Mouse (Mus musculus): ENCODE results near the gene Hoxa10. TPM values are rescaled to one million over a fixed set of nuclear protein-coding genes. Genes with fewer than 3 reads are reported as not detected.
A peak's percentile ranks its signal among the peaks of the same experiment; 100 is the strongest.

The Hoxa10 gene
- polyA plus RNA-seq, 1 experiment from 2014 or later, result 7.8 TPM

DNA sequence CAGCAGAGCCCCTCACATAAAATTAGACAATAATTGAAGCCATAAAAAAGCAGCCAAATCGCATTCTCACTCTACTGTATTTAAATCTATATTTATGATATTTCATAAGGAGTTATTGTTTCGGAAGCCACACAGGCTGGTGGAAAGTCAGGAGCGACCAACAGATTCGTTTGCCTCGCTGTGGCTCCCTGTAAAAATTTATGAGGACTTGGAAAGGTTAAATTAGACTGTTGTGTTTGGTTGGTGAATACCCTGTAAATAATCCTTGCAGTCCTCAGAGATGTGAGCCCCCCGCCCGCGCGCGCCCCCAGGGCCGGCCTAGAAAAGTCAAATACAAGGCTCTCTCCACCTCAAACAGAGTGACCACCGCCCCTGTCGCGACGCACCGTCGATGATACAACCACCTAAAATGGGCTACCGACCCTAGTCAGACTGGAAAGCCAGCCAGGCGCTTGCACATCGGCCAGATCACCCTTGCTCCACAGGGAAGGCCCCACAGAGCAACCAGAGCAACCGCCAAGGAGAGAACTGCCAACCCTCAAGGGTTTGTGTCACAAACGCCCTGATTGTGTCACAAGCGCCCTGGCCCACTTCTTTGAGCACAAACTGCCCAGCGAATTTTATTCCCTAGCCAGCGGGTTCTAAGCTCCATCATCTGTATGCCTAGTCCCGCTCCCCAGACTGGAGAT, 13.9 kb downstream of the Hoxa10 start:
- H3K27ac ChIP-seq (ENCODE audit: low read depth, low read length), result no peak overlapping the region
- H3K4me2 ChIP-seq (replicated peaks; ENCODE audit: low read depth), result peak overlapping the region; percentile 50
- no peak for ATAC-seq
- 4% methylated on average over 26 of the region's 26 CpGs for WGBS
- no peaks in the 10 kb centered on the region for H3K9me3 ChIP-seq (ENCODE audit: control insufficient read depth)
- H3K9ac ChIP-seq (ENCODE audit: low read depth, low read length), result no peak overlapping the region
- peak overlapping the region; percentile 32 for H3K4me3 ChIP-seq (ENCODE audit: low read depth, low read length)
- no peaks in the 10 kb centered on the region; the same call in 1 of the 2 replicates for H3K4me1 ChIP-seq (replicated peaks; ENCODE audit: control insufficient read depth, insufficient read depth, low read length)
- peaks cover 95% of the 10 kb centered on the region for H3K27me3 ChIP-seq (replicated peaks; ENCODE audit: control insufficient read depth, insufficient read depth, low read length)
- no peak for TF ChIP-seq CTCF (IDR thresholded peaks at IDR 0.05; ENCODE audit: low read depth)
- no peaks in the 10 kb centered on the region for H3K36me3 ChIP-seq (ENCODE audit: control insufficient read depth, insufficient read depth)

DNA sequence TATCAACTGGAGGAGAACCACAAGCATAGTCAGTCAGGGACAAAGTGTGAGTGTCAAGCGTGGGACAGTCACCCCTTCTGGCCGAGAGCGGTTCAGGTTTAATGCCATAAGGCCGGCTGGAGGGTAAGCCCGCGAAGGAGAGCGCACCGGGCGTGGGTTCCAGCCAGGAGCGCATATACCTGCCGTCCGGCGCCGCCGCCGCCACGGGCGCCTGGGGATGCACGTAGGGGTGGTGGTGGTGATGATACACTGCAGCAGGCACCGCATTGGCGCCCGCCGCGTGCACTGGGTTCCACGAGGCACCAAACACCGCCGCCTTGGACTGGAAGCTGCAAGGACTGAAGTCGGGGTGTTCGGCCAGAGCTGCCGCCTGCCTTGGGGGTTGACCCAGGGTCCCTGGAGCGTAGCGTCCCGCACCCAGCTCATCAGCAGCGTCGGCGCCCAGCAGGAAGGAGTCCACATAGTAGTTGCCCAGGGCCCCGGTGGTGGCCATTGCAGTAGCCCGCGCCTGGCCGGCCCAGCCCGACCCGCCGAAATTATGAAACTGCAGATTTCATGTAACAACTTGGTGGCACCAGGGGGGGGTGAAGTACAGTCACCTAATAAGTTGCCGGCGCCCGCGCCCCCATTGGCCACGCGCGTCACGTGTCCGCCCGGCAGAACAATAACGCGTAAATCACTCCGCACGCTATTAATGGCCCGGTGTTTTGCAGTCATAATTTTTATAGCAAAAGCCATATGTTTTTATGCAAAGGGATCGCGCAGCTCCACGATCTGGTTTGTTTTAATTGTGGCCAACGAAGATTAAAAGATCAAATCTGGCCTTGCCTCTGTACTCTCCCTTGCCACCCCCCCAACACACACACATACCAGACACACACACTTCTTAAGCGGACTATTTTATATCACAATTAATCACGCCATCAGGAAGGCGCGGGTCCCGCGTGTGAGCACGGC, 14.8 kb downstream of the Hoxa10 start:
- Histone ChIP-seq H3K36me3 (ENCODE audit: control insufficient read depth, insufficient read depth) (no peaks in the 10 kb centered on the region), H3K27me3 (replicated peaks; ENCODE audit: control insufficient read depth, insufficient read depth, low read length) (peaks cover 96% of the 10 kb centered on the region), H3K9ac (ENCODE audit: low read depth, low read length) (no peak overlapping the region), H3K27ac (ENCODE audit: low read depth, low read length) (no peak overlapping the region), H3K4me1 (replicated peaks; ENCODE audit: control insufficient read depth, insufficient read depth, low read length) (no peaks in the 10 kb centered on the region; the same call in 1 of the 2 replicates), H3K4me2 (replicated peaks; ENCODE audit: low read depth) (peak overlapping the region; percentile 50), H3K9me3 (ENCODE audit: control insufficient read depth) (no peaks in the 10 kb centered on the region), H3K4me3 (ENCODE audit: low read depth, low read length) (peak overlapping the region; percentile 32)
- no peak; the same call in 1 of the 2 replicates for ATAC-seq
- TF ChIP-seq CTCF (IDR thresholded peaks at IDR 0.05; ENCODE audit: low read depth), result no peak
- 2% methylated on average over 69 of the region's 69 CpGs for WGBS

DNA sequence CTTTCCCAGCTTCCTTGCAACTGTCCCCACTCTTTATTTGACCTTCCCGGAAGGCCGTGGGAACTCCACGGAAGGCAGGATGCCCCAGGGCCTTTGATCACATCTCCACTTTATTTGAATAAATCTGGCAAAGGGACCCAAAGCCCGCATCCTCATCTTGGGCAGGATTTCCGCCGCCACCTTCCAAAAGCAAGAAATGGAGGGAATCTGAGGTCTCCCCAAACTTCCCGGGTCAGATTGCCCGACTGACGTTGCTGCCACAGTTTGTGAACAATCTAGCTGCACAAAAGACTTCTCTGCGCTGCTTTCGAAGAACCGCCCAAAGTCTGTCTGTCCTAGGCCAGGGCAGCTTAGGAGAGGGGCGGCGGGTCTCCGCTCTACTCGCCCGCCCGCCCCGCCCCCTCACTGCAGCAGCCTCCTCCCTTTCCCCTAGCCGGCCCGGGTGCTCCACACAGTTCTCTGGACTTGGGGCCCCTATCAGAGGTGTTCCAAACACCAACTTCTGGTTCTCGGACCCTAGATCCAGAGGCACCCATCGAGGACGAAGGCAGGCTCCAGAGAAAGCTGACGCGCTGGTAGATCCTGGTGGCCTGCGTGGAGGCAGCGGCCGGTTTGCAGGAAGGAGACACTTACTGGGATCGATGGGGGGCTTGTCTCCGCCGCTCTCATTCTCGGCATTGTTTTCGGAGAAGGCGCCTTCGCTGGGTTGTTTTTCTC, 15.6 kb downstream of the Hoxa10 start:
- WGBS, result 3% methylated on average over 36 of the region's 36 CpGs
- no peaks in the 10 kb centered on the region; the same call in 1 of the 2 replicates for H3K4me1 ChIP-seq (replicated peaks; ENCODE audit: control insufficient read depth, insufficient read depth, low read length)
- peak overlapping the region; percentile 32 for H3K4me3 ChIP-seq (ENCODE audit: low read depth, low read length)
- no peaks in the 10 kb centered on the region for H3K9me3 ChIP-seq (ENCODE audit: control insufficient read depth)
- H3K4me2 ChIP-seq (replicated peaks; ENCODE audit: low read depth), result peak overlapping the region; percentile 50
- no peaks in the 10 kb centered on the region for H3K36me3 ChIP-seq (ENCODE audit: control insufficient read depth, insufficient read depth)
- H3K9ac ChIP-seq (ENCODE audit: low read depth, low read length), result peak overlapping the region; percentile 26; the same call in 1 of the 2 replicates
- ATAC-seq, result no peak
- peaks cover 96% of the 10 kb centered on the region for H3K27me3 ChIP-seq (replicated peaks; ENCODE audit: control insufficient read depth, insufficient read depth, low read length)
- no peak overlapping the region for H3K27ac ChIP-seq (ENCODE audit: low read depth, low read length)
- TF ChIP-seq CTCF (IDR thresholded peaks at IDR 0.05; ENCODE audit: low read depth), result no peak

DNA sequence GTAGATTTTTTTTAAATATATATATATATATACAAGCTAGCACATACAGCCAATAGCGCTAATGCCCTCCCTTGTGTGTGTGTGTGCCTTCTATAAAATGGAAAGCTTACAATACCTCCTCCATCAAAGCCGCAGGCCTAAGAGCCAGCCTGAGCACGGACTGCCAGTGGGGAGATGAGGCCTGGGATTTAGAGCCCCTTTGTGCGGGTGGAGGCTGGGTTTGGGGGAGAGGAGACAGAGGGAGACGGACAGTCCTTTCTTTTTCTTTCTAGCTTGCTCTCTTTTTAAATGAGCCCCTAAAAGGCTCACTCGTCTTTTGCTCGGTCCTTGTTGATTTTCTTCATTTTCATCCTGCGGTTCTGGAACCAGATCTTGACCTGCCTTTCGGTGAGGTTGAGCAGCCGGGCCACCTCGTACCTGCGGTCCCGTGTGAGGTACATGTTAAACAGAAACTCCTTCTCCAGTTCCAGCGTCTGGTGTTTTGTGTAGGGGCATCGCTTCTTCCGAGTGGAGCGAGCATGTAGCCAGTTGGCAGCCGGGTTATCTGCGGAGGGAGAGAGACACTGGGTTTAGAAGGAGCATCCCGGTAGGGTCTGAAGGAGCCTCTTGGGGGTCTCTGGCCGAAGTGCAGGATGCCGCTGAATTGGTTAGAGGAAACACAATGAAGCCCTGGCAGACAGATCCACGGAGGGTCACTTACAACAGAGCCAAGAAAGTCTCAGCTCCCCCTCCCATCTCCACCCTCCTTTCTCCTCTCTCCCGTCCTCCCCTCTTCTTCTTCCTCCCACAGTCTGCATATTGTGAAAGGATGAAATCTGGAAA, 16.5 kb downstream of the Hoxa10 start:
- Histone ChIP-seq H3K27me3 (replicated peaks; ENCODE audit: control insufficient read depth, insufficient read depth, low read length) (peaks cover 94% of the 10 kb centered on the region), H3K4me2 (replicated peaks; ENCODE audit: low read depth) (peak overlapping the region; percentile 50; the same call in 1 of the 2 replicates), H3K9ac (ENCODE audit: low read depth, low read length) (no peak overlapping the region), H3K27ac (ENCODE audit: low read depth, low read length) (no peak overlapping the region), H3K4me3 (ENCODE audit: low read depth, low read length) (peak overlapping the region; percentile 32), H3K4me1 (replicated peaks; ENCODE audit: control insufficient read depth, insufficient read depth, low read length) (no peaks in the 10 kb centered on the region; the same call in 1 of the 2 replicates), H3K9me3 (ENCODE audit: control insufficient read depth) (no peaks in the 10 kb centered on the region), H3K36me3 (ENCODE audit: control insufficient read depth, insufficient read depth) (no peaks in the 10 kb centered on the region)
- TF ChIP-seq CTCF (IDR thresholded peaks at IDR 0.05; ENCODE audit: low read depth), result no peak
- ATAC-seq, result no peak
- WGBS, result 15% methylated on average over 24 of the region's 24 CpGs

DNA sequence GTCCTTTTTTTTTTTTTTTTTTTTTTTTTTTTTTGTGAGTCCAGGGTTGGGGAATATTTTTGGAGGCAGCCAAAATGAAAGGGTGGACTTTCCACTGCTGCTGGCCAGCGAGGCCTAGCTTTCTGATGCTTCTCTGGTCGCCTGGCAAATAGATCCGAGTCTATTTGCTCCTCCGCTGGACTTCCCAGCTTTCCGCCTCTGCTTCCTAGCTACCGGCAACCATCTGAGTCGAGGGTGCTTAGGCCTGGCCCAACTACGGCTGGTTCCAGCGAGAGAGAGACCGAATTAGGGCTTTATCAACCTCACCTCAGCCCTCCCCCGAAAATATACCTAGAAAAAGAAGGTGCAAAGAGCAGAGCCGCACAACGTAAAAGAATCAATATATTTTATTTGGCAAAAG, 17.9 kb downstream of the Hoxa10 start:
- H3K9me3 ChIP-seq (ENCODE audit: control insufficient read depth), result no peaks in the 10 kb centered on the region
- H3K9ac ChIP-seq (ENCODE audit: low read depth, low read length), result no peak overlapping the region
- no peak overlapping the region for H3K27ac ChIP-seq (ENCODE audit: low read depth, low read length)
- no peaks in the 10 kb centered on the region for H3K36me3 ChIP-seq (ENCODE audit: control insufficient read depth, insufficient read depth)
- 38% methylated on average over 13 of the region's 13 CpGs for WGBS
- no peak for ATAC-seq
- H3K4me1 ChIP-seq (replicated peaks; ENCODE audit: control insufficient read depth, insufficient read depth, low read length), result no peaks in the 10 kb centered on the region; the same call in 1 of the 2 replicates
- peak overlapping the region; percentile 92; the same call in 1 of the 2 replicates for H3K4me2 ChIP-seq (replicated peaks; ENCODE audit: low read depth)
- H3K27me3 ChIP-seq (replicated peaks; ENCODE audit: control insufficient read depth, insufficient read depth, low read length), result peaks cover 95% of the 10 kb centered on the region
- H3K4me3 ChIP-seq (ENCODE audit: low read depth, low read length), result no peak overlapping the region
- no peak for TF ChIP-seq CTCF (IDR thresholded peaks at IDR 0.05; ENCODE audit: low read depth)

Data from intestine, postnatal 0 days (tissue).